Mouse (Mus musculus) ES-E14 (cell line): ENCODE measurements around the gene Gm42517.

Experiments used
- MAFK ChIP-seq: IDR thresholded peaks from 2 replicates; pipeline ENCODE4 v1.6.1; 2014; ENCODE audit warnings: mild to moderate bottlenecking, low read depth, low read length, inconsistent platforms; ENCODE audit not compliant: insufficient read depth
- ZNF384 ChIP-seq: IDR thresholded peaks from 2 replicates; pipeline ENCODE4 v1.6.1; 2012; ENCODE audit warnings: low read depth, low read length, inconsistent platforms

- no peak for TF ChIP-seq MAFK
- no peak for TF ChIP-seq ZNF384
These were observed 10.6 kb upstream of the Gm42517 start for GRCm38 (mm10) chr5:108378346-108378745.
